Mouse (Mus musculus): Measurements from ENCODE around the gene Anks1b. TPM values are rescaled to one million over a fixed set of nuclear protein-coding genes. Genes with fewer than 3 reads are reported as not detected.

Gene Anks1b
- polyA plus RNA-seq, 1 experiment from 2014 or later = 3.7 TPM

DNA sequence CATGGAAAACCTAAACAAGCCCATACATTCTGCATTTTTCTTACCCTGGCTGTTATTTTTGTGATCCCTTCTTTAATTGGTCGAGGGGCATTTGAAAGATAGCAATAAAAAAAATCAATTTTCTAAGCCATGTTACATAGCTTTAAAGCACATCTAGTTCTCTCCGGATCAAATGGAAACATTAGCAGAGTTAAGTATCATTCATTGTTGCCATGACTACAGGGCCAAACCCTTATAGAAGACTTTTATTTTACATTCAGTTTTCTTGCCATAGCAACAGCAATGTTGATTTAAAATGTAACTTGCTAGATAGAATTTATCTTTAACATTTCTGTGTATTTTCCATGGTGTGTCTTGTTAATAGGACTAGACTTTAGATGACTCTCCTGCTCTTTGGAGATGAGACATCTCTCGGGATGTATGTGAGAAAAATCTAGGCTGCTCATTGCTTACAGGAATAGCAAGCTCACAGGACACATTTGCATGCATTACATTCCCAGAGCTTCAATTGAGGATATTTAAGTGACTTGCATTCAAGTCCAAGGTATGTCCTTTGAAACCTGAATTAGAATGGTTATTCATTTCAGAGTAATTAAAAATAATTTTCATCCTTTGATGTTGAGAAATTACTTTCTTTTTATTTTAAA lies 620.8 kb downstream of the Anks1b start:
- Histone ChIP-seq H3K4me2 (no peak overlapping the region), H3K9me3 (ENCODE audit: control insufficient read depth, low read length) (no peaks in the 10 kb centered on the region), H3K36me3 (ENCODE audit: control insufficient read depth, insufficient read depth, low read length) (no peaks in the 10 kb centered on the region), H3K4me1 (ENCODE audit: control insufficient read depth, insufficient read depth, low read length) (no peaks in the 10 kb centered on the region), H3K4me3 (ENCODE audit: low read depth, low read length) (no peak overlapping the region), H3K27ac (ENCODE audit: low read depth, low read length) (no peak overlapping the region), H3K27me3 (ENCODE audit: control insufficient read depth, insufficient read depth, low read length) (no peaks in the 10 kb centered on the region), H3K9ac (ENCODE audit: low read length) (no peak overlapping the region)
- DNase-seq (ENCODE audit: low spot score, missing footprints) (no peak), ATAC-seq (ENCODE audit: low FRiP score) (no peak)
- 74% methylated on average over 3 of the region's 3 CpGs for WGBS

DNA sequence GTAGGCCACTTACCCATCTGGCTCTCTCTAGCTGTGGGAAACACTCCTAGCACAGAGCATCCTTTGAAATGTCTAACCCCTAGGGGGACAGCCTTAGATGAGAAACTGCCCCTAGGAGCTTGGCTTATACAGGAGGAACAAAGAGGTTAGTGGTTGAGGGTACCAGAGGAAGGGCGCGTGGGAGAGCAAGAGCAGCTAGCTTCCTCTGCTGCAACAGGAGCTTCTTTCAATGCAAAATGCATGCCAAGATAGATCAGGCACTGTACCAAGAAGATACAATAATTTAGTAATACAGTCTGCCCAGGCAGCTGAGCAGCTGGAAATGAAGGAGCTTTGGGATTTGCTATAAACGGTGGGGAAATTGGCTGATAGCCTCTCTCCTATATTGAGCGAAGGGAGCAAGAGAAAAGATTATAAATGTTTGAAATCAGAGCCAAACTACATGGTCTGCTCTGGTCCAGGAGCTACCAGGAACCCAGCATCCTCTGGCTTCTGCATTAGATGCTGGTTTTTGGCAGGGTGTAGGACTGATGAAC lies 621.7 kb downstream of the Anks1b start:
- DNase-seq (ENCODE audit: low spot score, missing footprints) = no peak

DNA sequence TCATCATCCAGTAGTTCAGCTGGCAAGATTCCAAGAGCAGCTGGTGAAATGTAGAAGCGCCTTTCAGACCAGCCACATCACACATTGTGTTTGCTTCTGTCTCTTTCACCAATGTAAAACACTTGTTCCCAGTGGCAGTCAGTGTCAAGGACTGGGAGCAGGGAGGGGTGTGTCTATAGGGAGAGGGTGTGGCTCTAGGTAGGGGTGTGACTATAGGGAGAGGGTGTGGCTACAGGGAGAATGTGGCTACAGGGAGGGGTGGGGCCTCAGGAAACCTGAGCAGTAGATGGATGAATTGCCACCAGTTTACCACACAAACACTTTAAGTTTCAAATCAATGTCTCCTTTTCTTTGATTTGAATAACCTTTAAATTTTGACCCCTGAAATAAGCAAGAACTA lies 634.3 kb downstream of the Anks1b start:
- Histone ChIP-seq H3K27me3 (ENCODE audit: control insufficient read depth, insufficient read depth, low read length) (no peaks in the 10 kb centered on the region), H3K4me2 (no peak overlapping the region), H3K4me1 (ENCODE audit: control insufficient read depth, insufficient read depth, low read length) (no peaks in the 10 kb centered on the region), H3K27ac (ENCODE audit: low read depth, low read length) (no peak overlapping the region), H3K4me3 (ENCODE audit: low read depth, low read length) (no peak overlapping the region), H3K9ac (ENCODE audit: low read length) (no peak overlapping the region), H3K9me3 (ENCODE audit: control insufficient read depth, low read length) (no peaks in the 10 kb centered on the region), H3K36me3 (ENCODE audit: control insufficient read depth, insufficient read depth, low read length) (no peaks in the 10 kb centered on the region)
- WGBS = 62% methylated on average over 1 of the region's 1 CpGs
- no peak for DNase-seq (ENCODE audit: low spot score, missing footprints)
- no peak for ATAC-seq (ENCODE audit: low FRiP score)

More for the DNA sequence above, 621.7 kb downstream of the Anks1b start:
- Histone ChIP-seq H3K27ac (ENCODE audit: low read depth, low read length) (no peak overlapping the region), H3K4me3 (ENCODE audit: low read depth, low read length) (no peak overlapping the region), H3K27me3 (ENCODE audit: control insufficient read depth, insufficient read depth, low read length) (no peaks in the 10 kb centered on the region), H3K9me3 (ENCODE audit: control insufficient read depth, low read length) (no peaks in the 10 kb centered on the region), H3K9ac (ENCODE audit: low read length) (no peak overlapping the region), H3K4me2 (no peak overlapping the region), H3K4me1 (ENCODE audit: control insufficient read depth, insufficient read depth, low read length) (no peaks in the 10 kb centered on the region), H3K36me3 (ENCODE audit: control insufficient read depth, insufficient read depth, low read length) (no peaks in the 10 kb centered on the region)
- ATAC-seq (ENCODE audit: low FRiP score) = no peak
- WGBS = 76% methylated on average over 4 of the region's 4 CpGs

DNA sequence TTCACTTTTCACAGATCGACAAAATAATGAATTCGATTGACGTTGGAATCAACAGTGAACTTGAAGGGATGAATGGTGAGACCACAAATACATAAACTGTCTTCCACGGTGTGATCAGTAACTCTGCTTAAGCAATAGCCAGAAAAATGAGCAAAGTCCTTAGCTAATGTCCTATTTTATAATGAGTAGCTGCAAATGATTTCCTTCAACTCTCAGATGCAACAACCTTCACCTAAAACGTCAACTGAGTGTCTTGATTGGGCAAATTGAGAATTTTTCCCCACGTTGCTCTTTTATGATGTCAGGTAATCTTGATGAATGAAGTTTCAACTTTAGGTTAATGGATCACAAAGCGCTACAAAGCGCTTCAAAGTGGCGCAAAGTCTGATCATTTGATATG lies 639.5 kb downstream of the Anks1b start:
- H3K27me3 ChIP-seq (ENCODE audit: control insufficient read depth, insufficient read depth, low read length) = no peaks in the 10 kb centered on the region
- 92% methylated on average over 9 of the region's 9 CpGs for WGBS

DNA sequence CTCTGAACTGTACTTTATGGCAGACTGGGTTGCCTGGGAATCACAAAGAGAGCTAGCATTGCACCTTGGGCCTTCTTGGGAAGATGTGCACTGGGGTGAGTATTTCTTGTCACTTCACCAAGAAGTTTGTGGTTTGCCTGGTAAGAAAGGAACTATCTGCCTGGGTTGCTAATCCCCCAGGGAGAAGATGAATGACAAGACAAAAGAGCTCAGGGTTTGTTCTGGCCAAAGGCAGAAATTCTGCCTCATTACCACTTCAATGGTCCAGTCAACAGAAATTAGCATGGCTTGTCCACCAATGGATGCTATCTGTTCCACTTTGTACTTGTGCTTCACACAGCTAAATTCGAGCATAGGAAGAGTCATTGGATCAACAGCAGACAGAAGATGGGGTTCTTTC lies 658.5 kb downstream of the Anks1b start:
- DNase-seq (ENCODE audit: low spot score, missing footprints) = peak; percentile 89
- peak; percentile 90 for ATAC-seq (ENCODE audit: low FRiP score)
- H3K4me2 ChIP-seq = no peak overlapping the region
- no peaks in the 10 kb centered on the region for H3K27me3 ChIP-seq (ENCODE audit: control insufficient read depth, insufficient read depth, low read length)
- H3K4me1 ChIP-seq (ENCODE audit: control insufficient read depth, insufficient read depth, low read length) = peaks cover 9% of the 10 kb centered on the region
- no peaks in the 10 kb centered on the region for H3K36me3 ChIP-seq (ENCODE audit: control insufficient read depth, insufficient read depth, low read length)
- WGBS = 12% methylated on average over 1 of the region's 1 CpGs
- no peaks in the 10 kb centered on the region for H3K9me3 ChIP-seq (ENCODE audit: control insufficient read depth, low read length)
- no peak overlapping the region for H3K4me3 ChIP-seq (ENCODE audit: low read depth, low read length)
- no peak overlapping the region for H3K9ac ChIP-seq (ENCODE audit: low read length)
- H3K27ac ChIP-seq (ENCODE audit: low read depth, low read length) = no peak overlapping the region; the same call in 1 of the 2 replicates

More for the DNA sequence above, 639.5 kb downstream of the Anks1b start:
- DNase-seq (ENCODE audit: low spot score, missing footprints) (no peak), ATAC-seq (ENCODE audit: low FRiP score) (no peak)
- no peak overlapping the region for H3K4me3 ChIP-seq (ENCODE audit: low read depth, low read length)
- H3K4me1 ChIP-seq (ENCODE audit: control insufficient read depth, insufficient read depth, low read length) = no peaks in the 10 kb centered on the region
- no peak overlapping the region for H3K27ac ChIP-seq (ENCODE audit: low read depth, low read length)
- no peak overlapping the region for H3K9ac ChIP-seq (ENCODE audit: low read length)
- H3K9me3 ChIP-seq (ENCODE audit: control insufficient read depth, low read length) = no peaks in the 10 kb centered on the region
- no peaks in the 10 kb centered on the region for H3K36me3 ChIP-seq (ENCODE audit: control insufficient read depth, insufficient read depth, low read length)
- H3K4me2 ChIP-seq = no peak overlapping the region

DNA sequence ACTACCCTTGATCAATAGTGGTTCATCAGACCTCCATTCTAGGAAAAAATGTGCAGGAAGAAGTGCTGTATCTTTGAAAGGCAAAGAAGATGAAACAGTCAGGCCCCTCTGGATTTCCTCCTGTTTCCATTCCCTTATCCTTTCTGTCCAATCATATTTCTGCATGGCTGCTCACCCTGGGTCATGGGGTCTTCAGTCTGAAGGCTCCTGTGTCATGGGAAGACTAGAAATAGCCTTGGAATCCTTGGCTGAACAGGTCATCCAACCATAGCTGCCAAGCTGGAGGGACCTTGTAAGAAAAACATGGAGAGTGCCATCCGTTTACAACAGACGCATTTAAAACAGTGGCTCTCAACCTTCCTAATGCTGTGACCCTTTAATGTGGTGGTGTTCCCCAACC lies 662.1 kb downstream of the Anks1b start:
- Histone ChIP-seq H3K4me1 (ENCODE audit: control insufficient read depth, insufficient read depth, low read length) (peaks cover 9% of the 10 kb centered on the region), H3K4me2 (no peak overlapping the region), H3K9ac (ENCODE audit: low read length) (no peak overlapping the region), H3K27ac (ENCODE audit: low read depth, low read length) (no peak overlapping the region), H3K9me3 (ENCODE audit: control insufficient read depth, low read length) (no peaks in the 10 kb centered on the region), H3K27me3 (ENCODE audit: control insufficient read depth, insufficient read depth, low read length) (no peaks in the 10 kb centered on the region), H3K36me3 (ENCODE audit: control insufficient read depth, insufficient read depth, low read length) (no peaks in the 10 kb centered on the region), H3K4me3 (ENCODE audit: low read depth, low read length) (no peak overlapping the region)
- DNase-seq (ENCODE audit: low spot score, missing footprints) (peak; percentile 57), ATAC-seq (ENCODE audit: low FRiP score) (no peak)
- WGBS = 93% methylated on average over 2 of the region's 2 CpGs

DNA sequence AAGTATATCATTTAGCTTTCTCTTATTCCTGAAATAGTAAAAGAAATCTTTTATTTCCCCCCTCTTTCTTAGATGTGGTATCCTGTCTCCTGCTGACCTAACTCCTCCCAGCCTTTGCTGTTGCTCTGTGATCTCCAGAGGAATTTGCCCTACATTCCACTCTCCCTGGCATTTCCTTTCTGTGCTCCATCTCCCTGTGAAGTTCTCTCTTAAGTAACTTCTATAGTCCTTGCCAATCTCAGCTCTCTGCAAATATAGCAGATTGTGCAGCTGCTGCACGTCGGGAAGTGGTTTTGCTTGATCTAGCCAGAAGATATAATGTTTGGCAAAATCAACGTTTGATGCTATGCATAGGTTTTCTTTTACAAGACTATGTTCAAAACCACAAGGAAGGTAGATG lies 673.3 kb downstream of the Anks1b start:
- Histone ChIP-seq H3K9ac (ENCODE audit: low read length) (no peak overlapping the region), H3K9me3 (ENCODE audit: control insufficient read depth, low read length) (no peaks in the 10 kb centered on the region), H3K4me1 (ENCODE audit: control insufficient read depth, insufficient read depth, low read length) (no peaks in the 10 kb centered on the region), H3K4me2 (no peak overlapping the region), H3K36me3 (ENCODE audit: control insufficient read depth, insufficient read depth, low read length) (no peaks in the 10 kb centered on the region), H3K27ac (ENCODE audit: low read depth, low read length) (no peak overlapping the region), H3K27me3 (ENCODE audit: control insufficient read depth, insufficient read depth, low read length) (no peaks in the 10 kb centered on the region), H3K4me3 (ENCODE audit: low read depth, low read length) (no peak overlapping the region)
- ATAC-seq (ENCODE audit: low FRiP score) (no peak), DNase-seq (ENCODE audit: low spot score, missing footprints) (peak; percentile 80)
- WGBS = 47% methylated on average over 3 of the region's 3 CpGs

DNA sequence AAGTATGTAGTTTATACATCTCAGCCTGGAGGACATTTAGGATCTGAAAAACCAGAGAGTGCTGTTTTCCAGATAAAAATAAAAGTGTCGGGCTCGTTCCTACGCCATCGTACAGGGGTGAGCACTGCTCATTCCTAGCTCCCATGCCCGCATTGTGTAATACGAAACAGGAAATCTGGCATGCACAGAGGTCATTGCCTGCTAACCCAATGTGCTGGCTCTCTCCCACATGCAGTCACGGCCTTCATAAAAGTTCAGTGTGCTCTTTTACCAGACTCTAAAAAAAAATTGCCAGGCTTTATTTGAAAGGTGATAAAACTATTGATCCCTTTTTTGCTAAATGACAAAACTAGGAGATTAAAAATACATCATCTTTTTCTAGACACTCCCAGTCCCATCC lies 689.6 kb downstream of the Anks1b start:
- Histone ChIP-seq H3K9me3 (ENCODE audit: control insufficient read depth, low read length) (no peaks in the 10 kb centered on the region), H3K27ac (ENCODE audit: low read depth, low read length) (no peak overlapping the region), H3K36me3 (ENCODE audit: control insufficient read depth, insufficient read depth, low read length) (no peaks in the 10 kb centered on the region), H3K4me2 (no peak overlapping the region), H3K27me3 (ENCODE audit: control insufficient read depth, insufficient read depth, low read length) (no peaks in the 10 kb centered on the region), H3K4me1 (ENCODE audit: control insufficient read depth, insufficient read depth, low read length) (no peaks in the 10 kb centered on the region), H3K4me3 (ENCODE audit: low read depth, low read length) (no peak overlapping the region), H3K9ac (ENCODE audit: low read length) (no peak overlapping the region)
- ATAC-seq (ENCODE audit: low FRiP score) (no peak), DNase-seq (ENCODE audit: low spot score, missing footprints) (no peak)
- 85% methylated on average over 7 of the region's 7 CpGs for WGBS

DNA sequence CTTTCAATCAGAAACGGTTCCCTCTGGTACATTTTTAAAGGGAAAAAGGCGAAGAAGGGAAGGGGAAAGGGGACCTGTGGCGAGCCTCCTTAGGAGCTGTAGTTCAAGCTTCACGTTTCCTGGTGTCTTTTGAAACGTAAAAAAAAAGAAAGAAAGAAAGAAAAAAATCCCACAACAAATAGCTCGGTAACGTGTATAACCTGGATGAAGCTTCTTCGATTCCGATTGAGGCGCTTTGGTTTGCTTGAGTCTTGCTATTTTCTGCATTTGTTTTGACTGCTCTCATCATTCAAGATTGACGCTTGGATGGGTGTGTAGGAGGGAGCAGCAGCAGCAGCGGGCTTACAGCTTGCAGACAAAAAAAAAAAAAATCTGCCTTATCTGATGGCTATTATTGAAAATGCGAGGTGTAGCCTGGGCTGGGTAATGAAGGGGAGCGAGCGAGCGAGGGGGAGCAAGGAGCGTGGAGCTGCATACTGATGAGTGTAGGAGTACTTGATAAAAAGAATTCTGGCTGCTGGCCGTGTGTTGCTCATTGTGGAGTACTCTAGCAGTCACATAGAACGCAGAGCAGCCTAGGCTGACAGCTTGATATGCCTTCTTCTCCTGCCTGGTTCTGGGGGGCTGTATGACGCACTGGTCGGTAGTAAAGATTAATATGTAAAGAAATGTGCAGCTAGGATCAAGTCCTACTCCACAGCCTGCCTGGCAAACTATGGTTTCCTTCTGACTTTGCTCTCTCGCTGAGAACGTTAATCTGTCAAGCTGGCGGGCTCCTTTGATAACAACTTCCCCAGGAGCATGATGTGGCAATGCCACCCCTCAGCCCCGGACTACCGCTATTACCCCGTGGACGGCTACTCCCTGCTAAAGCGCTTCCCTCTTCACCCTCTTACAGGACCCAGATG lies 703.1 kb downstream of the Anks1b start:
- 28% methylated on average over 29 of the region's 29 CpGs for WGBS
- peak overlapping the region; percentile 25 for H3K4me3 ChIP-seq (ENCODE audit: low read depth, low read length)
- DNase-seq (ENCODE audit: low spot score, missing footprints) = peak; percentile 92
- peaks cover 6% of the 10 kb centered on the region for H3K4me1 ChIP-seq (ENCODE audit: control insufficient read depth, insufficient read depth, low read length)
- H3K9me3 ChIP-seq (ENCODE audit: control insufficient read depth, low read length) = no peaks in the 10 kb centered on the region
- H3K4me2 ChIP-seq = peak overlapping the region; percentile 49
- peak overlapping the region; percentile 7 for H3K27ac ChIP-seq (ENCODE audit: low read depth, low read length)
- no peaks in the 10 kb centered on the region for H3K27me3 ChIP-seq (ENCODE audit: control insufficient read depth, insufficient read depth, low read length)
- H3K36me3 ChIP-seq (ENCODE audit: control insufficient read depth, insufficient read depth, low read length) = no peaks in the 10 kb centered on the region
- peak overlapping the region; percentile 29 for H3K9ac ChIP-seq (ENCODE audit: low read length)
- ATAC-seq (ENCODE audit: low FRiP score) = peak; percentile 98

All from midbrain, embryonic 11.5 days (tissue).